Mouse (Mus musculus): Measurements from ENCODE around the gene Hyal1. TPM values are rescaled to one million over a fixed set of nuclear protein-coding genes. Genes with fewer than 3 reads are reported as not detected.

The Hyal1 gene
- total and polyA plus RNA-seq, 3 experiments = 0.40 to 0.59 TPM; not detected in 1

- peak; percentile 34; the same call in 1 of the 2 replicates for TF ChIP-seq NELFE (IDR thresholded peaks at IDR 0.05; ENCODE audit: low read depth, low read length)
- no peak; the same call in 1 of the 2 replicates for TF ChIP-seq SIN3A (IDR thresholded peaks at IDR 0.05; ENCODE audit: low read length)
- no peak for TF ChIP-seq ZNF384 (IDR thresholded peaks at IDR 0.05; ENCODE audit: low read depth, low read length)
- TF ChIP-seq MEF2A (IDR thresholded peaks at IDR 0.05; ENCODE audit: borderline replicate concordance, low read depth, low read length) = peak; percentile 81
- no peak for TF ChIP-seq JUN (IDR thresholded peaks at IDR 0.05; ENCODE audit: insufficient read depth, low read depth, low read length)
- TF ChIP-seq CHD1 (IDR thresholded peaks at IDR 0.05; ENCODE audit: low read depth, low read length) = 0 out of 2 replicates have a peak, but pooled peaks have one; percentile 37
- no peak for TF ChIP-seq E2F4 (IDR thresholded peaks at IDR 0.05; ENCODE audit: insufficient replicate concordance, low read depth, low read length)
- TF ChIP-seq ZC3H11A (IDR thresholded peaks at IDR 0.05; ENCODE audit: low read depth, low read length) = no peak
- no peak for TF ChIP-seq SMC3 (IDR thresholded peaks at IDR 0.05; ENCODE audit: low read depth, low read length)
- TF ChIP-seq HCFC1 (IDR thresholded peaks at IDR 0.05; ENCODE audit: low read depth, low read length) = no peak
- TF ChIP-seq ZKSCAN1 (IDR thresholded peaks at IDR 0.05; ENCODE audit: borderline replicate concordance, low read depth, low read length) = no peak
- 0 out of 2 replicates have a peak, but pooled peaks have one; percentile 26 for TF ChIP-seq MAZ (IDR thresholded peaks at IDR 0.05; ENCODE audit: low read depth, low read length)
- no peak for TF ChIP-seq JUND (conservative IDR thresholded peaks at IDR 0.05; ENCODE audit: low read depth, low read length)
These were observed 34.9 kb downstream of the Hyal1 start (continued) for GRCm38 (mm10) chr9:107611456-107612190.

GRCm38 (mm10) chr9:107612191-107612944 lies 35.6 kb downstream of the Hyal1 start:
- Histone ChIP-seq H3K79me2 (replicated peaks; ENCODE audit: control insufficient read depth, extremely low read depth, insufficient read depth, poor library complexity, severe bottlenecking) (no peaks in the 10 kb centered on the region), H3K9me3 (replicated peaks; ENCODE audit: low read length) (no peaks in the 10 kb centered on the region), H3K4me1 (ENCODE audit: control insufficient read depth in 1 of 2, insufficient read depth in 2 of 2) (peaks cover 29 to 56% of the 10 kb centered on the region in 2 experiments), H3K27me3 (replicated peaks) (no peaks in the 10 kb centered on the region), H3K4me3 (replicated peaks in 1 of 3; ENCODE audit: low read depth in 2 of 3, low read length in 2 of 3, poor library complexity in 1 of 3) (peak overlapping the region in 2 of 3 experiments; percentile 31 to 44), H3K4me2 (ENCODE audit: insufficient read depth, low read depth, poor library complexity, severe bottlenecking) (peak overlapping the region; percentile 87), H3K9ac (ENCODE audit: insufficient read depth, low read depth) (peak overlapping the region; percentile 78), H3K27ac (ENCODE audit: insufficient read depth, low read depth) (peak overlapping the region; percentile 84), H3K36me3 (replicated peaks in 1 of 2; ENCODE audit: control insufficient read depth in 1 of 2, insufficient read depth in 1 of 2, low read length in 1 of 2) (peaks cover 30 to 36% of the 10 kb centered on the region in 2 experiments)
- dilution Hi-C loops (cut with MboI; ENCODE audit: extremely low pct_ligation_motif_present, extremely low pct_unique_long_range_greater_than_20kb, low sequenced_read_pairs) (no loop called here), in situ Hi-C loops (cut with MboI; ENCODE audit: low pct_ligation_motif_present, low pct_unique_long_range_greater_than_20kb, low sequenced_read_pairs) (no loop called here)
- DNase-seq (ENCODE audit: extremely low read depth) = peak; percentile 93
- TF ChIP-seq EP300 (IDR thresholded peaks at IDR 0.05; ENCODE audit: low read length) = no peak
- TF ChIP-seq RAD21 (IDR thresholded peaks at IDR 0.05; ENCODE audit: low read depth, low read length) = peak; percentile 81
- no peak for TF ChIP-seq POLR2AphosphoS2 (IDR thresholded peaks at IDR 0.05; ENCODE audit: low read depth, low read length)
- TF ChIP-seq TCF12 (IDR thresholded peaks at IDR 0.05; ENCODE audit: low read depth, low read length) = peak; percentile 84
- no peak for TF ChIP-seq USF2 (conservative IDR thresholded peaks at IDR 0.05; ENCODE audit: low read depth, low read length)
- TF ChIP-seq RCOR1 (conservative IDR thresholded peaks at IDR 0.05; ENCODE audit: low read depth, low read length) = 0 out of 2 replicates have a peak, but pooled peaks have one; percentile 28
- TF ChIP-seq MAZ (IDR thresholded peaks at IDR 0.05; ENCODE audit: low read depth, low read length) = 0 out of 2 replicates have a peak, but pooled peaks have one; percentile 32
- TF ChIP-seq USF1 (IDR thresholded peaks at IDR 0.05; ENCODE audit: low read depth, low read length) = peak; percentile 40
- TF ChIP-seq MEF2A (IDR thresholded peaks at IDR 0.05; ENCODE audit: borderline replicate concordance, low read depth, low read length) = peak; percentile 84
- no peak for TF ChIP-seq ZNF384 (IDR thresholded peaks at IDR 0.05; ENCODE audit: low read depth, low read length)
- peak; percentile 37; the same call in 1 of the 2 replicates for TF ChIP-seq MYC (IDR thresholded peaks at IDR 0.05; ENCODE audit: low read depth, low read length)
- TF ChIP-seq ETS1 (conservative IDR thresholded peaks at IDR 0.05; ENCODE audit: low read depth, low read length) = peak; percentile 60
- TF ChIP-seq ELF1 (IDR thresholded peaks at IDR 0.05; ENCODE audit: low read depth, low read length) = peak; percentile 77
- peak; percentile 49; the same call in 1 of the 2 replicates for TF ChIP-seq JUND (conservative IDR thresholded peaks at IDR 0.05; ENCODE audit: low read depth, low read length)
- peak; percentile 71 for TF ChIP-seq JUN (IDR thresholded peaks at IDR 0.05; ENCODE audit: insufficient read depth, low read depth, low read length)
- peak; percentile 81 for TF ChIP-seq MXI1 (IDR thresholded peaks at IDR 0.05; ENCODE audit: low read depth, low read length)
- TF ChIP-seq SIN3A (IDR thresholded peaks at IDR 0.05; ENCODE audit: low read length) = no peak
- TF ChIP-seq KAT2A (IDR thresholded peaks at IDR 0.05; ENCODE audit: insufficient replicate concordance, low read length) = no peak
- peak; percentile 71 for TF ChIP-seq ZC3H11A (IDR thresholded peaks at IDR 0.05; ENCODE audit: low read depth, low read length)
- no peak for TF ChIP-seq E2F4 (IDR thresholded peaks at IDR 0.05; ENCODE audit: insufficient replicate concordance, low read depth, low read length)
- TF ChIP-seq ZMIZ1 (IDR thresholded peaks at IDR 0.05; ENCODE audit: low read depth, low read length) = peak; percentile 39; the same call in 1 of the 2 replicates
- no peak for TF ChIP-seq CHD1 (IDR thresholded peaks at IDR 0.05; ENCODE audit: low read depth, low read length)
- TF ChIP-seq PAX5 (IDR thresholded peaks at IDR 0.05; ENCODE audit: low read length) = no peak
- peak; percentile 94 for TF ChIP-seq SMC3 (IDR thresholded peaks at IDR 0.05; ENCODE audit: low read depth, low read length)
- TF ChIP-seq ZKSCAN1 (IDR thresholded peaks at IDR 0.05; ENCODE audit: borderline replicate concordance, low read depth, low read length) = no peak
- TF ChIP-seq POLR2A (IDR thresholded peaks at IDR 0.05; ENCODE audit: low read depth, low read length) = no peak
- TF ChIP-seq CHD2 (IDR thresholded peaks at IDR 0.05; ENCODE audit: low read length) = no peak
- TF ChIP-seq UBTF (IDR thresholded peaks at IDR 0.05; ENCODE audit: low read depth, low read length) = peak; percentile 92
